Mouse (Mus musculus) heart, adult 2 months (tissue): ENCODE data around the gene Efhd1. TPM values are rescaled to one million over a fixed set of nuclear protein-coding genes. Genes with fewer than 3 reads are reported as not detected.

Experiments
- DNase-seq, 2 experiments: peaks; one replicate each; pipeline ENCODE4 v3.0.0; 2021
- H3K27ac ChIP-seq: fragments of 200-600 bp; 2 replicates; pipeline ENCODE4 v1.8.1; 2022
- H3K27me3 ChIP-seq: fragments of 200-500 bp; 2 replicates; pipeline ENCODE4 v1.6.1; 2012; ENCODE audit warnings: mild to moderate bottlenecking, low read length, inconsistent platforms, mixed read lengths; ENCODE audit not compliant: control insufficient read depth, insufficient read depth
- H3K36me3 ChIP-seq: fragments of 200-500 bp; 2 replicates; pipeline ENCODE4 v1.6.1; 2012; ENCODE audit warnings: low read length, inconsistent platforms; ENCODE audit not compliant: control insufficient read depth, insufficient read depth
- H3K4me1 ChIP-seq: fragments of 200-500 bp; 2 replicates; pipeline ENCODE4 v1.6.1; 2011; ENCODE audit warnings: low read length; ENCODE audit not compliant: control insufficient read depth, insufficient read depth
- H3K4me3 ChIP-seq: fragments of 200-600 bp; 2 replicates; pipeline ENCODE4 v1.8.1; 2022
- H3K79me2 ChIP-seq: fragments of 200-500 bp; replicated peaks from 2 replicates; pipeline ENCODE4 v1.6.1; 2012; ENCODE audit warnings: mild to moderate bottlenecking, inconsistent platforms, low read length, moderate library complexity, mixed read lengths; ENCODE audit not compliant: control insufficient read depth, insufficient read depth
- H3K9ac ChIP-seq: fragments of 200-500 bp; 2 replicates; pipeline ENCODE4 v1.6.1; 2012; ENCODE audit warnings: low read depth, mild to moderate bottlenecking, control low read depth, inconsistent platforms, low read length, mixed read lengths
- CTCF ChIP-seq: fragments of 200-600 bp; IDR thresholded peaks from 2 replicates; pipeline ENCODE4 v1.8.1; 2022; ENCODE audit warnings: antibody characterized with exemption, mild to moderate bottlenecking, moderate library complexity
- EP300 ChIP-seq: fragments of 200-500 bp; IDR thresholded peaks from 2 replicates; pipeline ENCODE4 v1.6.1; 2011; ENCODE audit warnings: low read depth, low read length, control low read depth; ENCODE audit not compliant: insufficient read depth
- POLR2A ChIP-seq: fragments of 200-500 bp; IDR thresholded peaks from 2 replicates; pipeline ENCODE4 v1.6.1; 2011; ENCODE audit warnings: mild to moderate bottlenecking, low read depth, low read length, control low read depth; ENCODE audit not compliant: insufficient read depth
- WGBS: fragments of 180-500 bp; shearing (Covaris S2); methylation state at CpG from one replicate; pipeline ENCODE4 v1.1.7; 2018; 5-methylcytosine and 5-hydroxymethylcytosine counted together
- intact Hi-C: fragments of 180-260 bp; cut with DNase I; formaldehyde crosslinking; loops from one replicate; pipeline ENCODE4 v1.15.1; 2025
- polyA plus RNA-seq: library from polyadenylated mRNA; depleted of rRNA; stranded (reverse); fragments of >200 nt; gene quantifications from 2 replicates; pipeline ENCODE4 v1.2.3, GENCODE M21; 2012
- total RNA-seq, 2 experiments: library from RNA; stranded (reverse); gene quantifications; 2 replicates each; pipeline ENCODE4 v1.2.3; 2021

Efhd1 gene
- total and polyA plus RNA-seq, 3 experiments = 3.1 to 6.6 (median 5.1) TPM

DNA sequence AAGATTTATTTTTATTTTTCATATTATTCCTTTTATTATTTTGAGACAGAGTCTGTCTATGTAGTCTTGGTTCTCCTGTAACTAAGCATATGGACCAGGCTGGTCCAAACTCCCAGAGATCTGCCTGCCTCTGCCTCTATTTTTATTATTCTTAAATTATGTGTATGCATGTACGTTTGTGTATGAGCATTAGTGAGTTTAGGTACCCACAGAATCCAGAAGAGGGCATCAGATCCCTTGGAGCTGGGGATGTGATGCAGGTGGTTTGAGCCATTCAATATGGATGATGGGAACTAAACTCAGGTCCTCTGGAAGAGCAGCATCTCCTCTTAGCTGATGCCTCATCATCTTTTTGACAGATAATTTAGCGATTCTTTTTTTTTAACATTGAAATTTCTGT is 51.3 kb downstream of the Efhd1 start:
- H3K27me3 ChIP-seq = no peaks in the 10 kb centered on the region
- H3K36me3 ChIP-seq = no peaks in the 10 kb centered on the region
- no peak overlapping the region for H3K9ac ChIP-seq
- intact Hi-C loops = no loop called here
- TF ChIP-seq EP300 (no peak), POLR2A (no peak), CTCF (no peak)
- 92% methylated on average over 2 of the region's 2 CpGs for WGBS
- H3K79me2 ChIP-seq = no peaks in the 10 kb centered on the region
- no peak for DNase-seq
- no peak overlapping the region for H3K27ac ChIP-seq
- no peak overlapping the region for H3K4me3 ChIP-seq
- no peaks in the 10 kb centered on the region for H3K4me1 ChIP-seq

GRCm38 (mm10) chr1:87315894-87316293 is 51.7 kb downstream of the Efhd1 start:
- 54% methylated on average over 2 of the region's 2 CpGs for WGBS
- Histone ChIP-seq H3K27me3 (no peaks in the 10 kb centered on the region), H3K4me1 (no peaks in the 10 kb centered on the region), H3K27ac (no peak overlapping the region), H3K36me3 (no peaks in the 10 kb centered on the region), H3K4me3 (no peak overlapping the region), H3K79me2 (no peaks in the 10 kb centered on the region), H3K9ac (no peak overlapping the region)
- intact Hi-C loops = no loop called here
- DNase-seq = no peak
- no peak for TF ChIP-seq CTCF
- TF ChIP-seq POLR2A = no peak
- no peak for TF ChIP-seq EP300

- no peaks in the 10 kb centered on the region for H3K36me3 ChIP-seq
- no peaks in the 10 kb centered on the region for H3K79me2 ChIP-seq
- no peak for DNase-seq
- H3K9ac ChIP-seq = no peak overlapping the region
- no peaks in the 10 kb centered on the region for H3K27me3 ChIP-seq
- no peak overlapping the region for H3K4me3 ChIP-seq
- intact Hi-C loops = no loop called here
- H3K27ac ChIP-seq = no peak overlapping the region
- H3K4me1 ChIP-seq = no peaks in the 10 kb centered on the region
- WGBS = 13% methylated on average over 3 of the region's 3 CpGs
- TF ChIP-seq EP300 (no peak), POLR2A (no peak), CTCF (no peak)
These were observed 52.5 kb downstream of the Efhd1 start for GRCm38 (mm10) chr1:87316672-87317071.

DNA sequence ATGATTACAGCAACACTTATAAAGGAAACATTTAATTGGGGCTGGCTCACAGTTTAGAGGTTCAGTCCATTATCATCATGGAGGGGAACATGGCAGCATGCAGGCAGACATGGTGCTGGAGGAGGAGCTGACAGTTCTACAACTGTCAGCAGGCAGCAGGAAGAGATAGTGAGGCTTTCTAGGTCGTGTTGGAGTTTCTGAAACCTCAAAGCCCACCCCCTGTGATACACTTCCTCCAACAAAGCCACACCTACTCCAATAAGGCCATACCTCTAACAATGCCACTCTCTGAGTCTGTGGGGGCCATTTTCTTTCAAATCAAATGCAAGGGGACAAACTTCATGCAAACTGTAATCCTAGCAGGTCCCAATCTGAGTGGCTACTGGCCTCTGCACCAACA is 56.9 kb downstream of the Efhd1 start:
- no peak for TF ChIP-seq EP300
- TF ChIP-seq POLR2A = no peak
- TF ChIP-seq CTCF = no peak
- H3K79me2 ChIP-seq = no peaks in the 10 kb centered on the region
- no peak overlapping the region for H3K9ac ChIP-seq
- WGBS = 8% methylated on average over 1 of the region's 1 CpGs
- H3K36me3 ChIP-seq = no peaks in the 10 kb centered on the region
- no peak overlapping the region for H3K27ac ChIP-seq
- intact Hi-C loops = no loop called here
- H3K4me1 ChIP-seq = no peaks in the 10 kb centered on the region
- H3K4me3 ChIP-seq = no peak overlapping the region
- DNase-seq = no peak
- H3K27me3 ChIP-seq = no peaks in the 10 kb centered on the region

GRCm38 (mm10) chr1:87322778-87323177 is 58.6 kb downstream of the Efhd1 start:
- no peak overlapping the region for H3K4me3 ChIP-seq
- no peak overlapping the region for H3K9ac ChIP-seq
- DNase-seq = no peak
- H3K27me3 ChIP-seq = no peaks in the 10 kb centered on the region
- no peaks in the 10 kb centered on the region for H3K79me2 ChIP-seq
- no peak overlapping the region for H3K27ac ChIP-seq
- intact Hi-C loops = no loop called here
- WGBS = 91% methylated on average over 3 of the region's 3 CpGs
- no peaks in the 10 kb centered on the region; the same call in 1 of the 2 replicates for H3K4me1 ChIP-seq
- H3K36me3 ChIP-seq = no peaks in the 10 kb centered on the region
- TF ChIP-seq EP300 = no peak
- TF ChIP-seq POLR2A = no peak
- TF ChIP-seq CTCF = no peak

GRCm38 (mm10) chr1:87324649-87325048 is 60.5 kb downstream of the Efhd1 start:
- Histone ChIP-seq H3K27ac (no peak overlapping the region), H3K27me3 (no peaks in the 10 kb centered on the region), H3K4me3 (no peak overlapping the region), H3K9ac (no peak overlapping the region), H3K79me2 (no peaks in the 10 kb centered on the region), H3K4me1 (peaks cover 1% of the 10 kb centered on the region), H3K36me3 (peaks cover 6% of the 10 kb centered on the region)
- intact Hi-C loops = no loop called here
- TF ChIP-seq EP300 = no peak
- TF ChIP-seq CTCF = no peak
- TF ChIP-seq POLR2A = no peak
- no peak for DNase-seq
